Mouse (Mus musculus) lung, adult 2 months (tissue): ENCODE data around the gene Hist1h4f.

Source experiments
- CTCF ChIP-seq: fragments of 200-500 bp; IDR thresholded peaks from 2 replicates; pipeline ENCODE4 v1.5.1; 2011; ENCODE audit warnings: mild to moderate bottlenecking, low read length, control low read depth; ENCODE audit not compliant: insufficient read depth
- POLR2A ChIP-seq: fragments of 200-500 bp; IDR thresholded peaks from 2 replicates; pipeline ENCODE4 v1.6.1; 2011; ENCODE audit warnings: low read depth, mild to moderate bottlenecking, control low read depth, low read length, borderline replicate concordance; ENCODE audit errors: extremely low read depth

GRCm38 (mm10) chr13:23586099-23586939 is 34.9 kb upstream of the Hist1h4f start:
- TF ChIP-seq CTCF (no peak), POLR2A (no peak)
